Mouse (Mus musculus) MEL (cell line): Measurements from ENCODE around the gene Zbtb22. TPM values are rescaled to one million over a fixed set of nuclear protein-coding genes. Genes with fewer than 3 reads are reported as not detected.

Experiments used
- DNase-seq: peaks from one replicate; pipeline ENCODE4 v3.0.0; 2011; ENCODE audit warnings: low read depth, low spot score
- H3K27ac ChIP-seq: 2 replicates; pipeline ENCODE4 v1.5.1; 2012; ENCODE audit warnings: low read depth, mild to moderate bottlenecking, control low read depth, low read length, moderate library complexity; ENCODE audit not compliant: control insufficient read depth
- H3K27me3 ChIP-seq, 2 experiments: fragments of 150-350 bp in 1 of 2; sonication (generic) in 1 of 2; 2 replicates each; pipeline ENCODE4 v1.6.1; 2012; ENCODE audit warnings: low read length in 2 of 2, mild to moderate bottlenecking in 2 of 2, improper control_type of control experiment in 1 of 2, moderate library complexity in 1 of 2; ENCODE audit not compliant: insufficient read depth in 2 of 2, control insufficient read depth in 1 of 2
- H3K36me3 ChIP-seq, 2 experiments: 2 replicates each; pipeline ENCODE4 v1.6.1; 2012 to 2014; ENCODE audit warnings: low read length in 2 of 2, improper control_type of control experiment in 1 of 2, inconsistent platforms in 1 of 2, mild to moderate bottlenecking in 1 of 2; ENCODE audit not compliant: insufficient read depth in 2 of 2, control insufficient read depth in 1 of 2
- H3K4me1 ChIP-seq, 2 experiments: fragments of 150-350 bp in 1 of 2; sonication (generic) in 1 of 2; 2 replicates each; pipeline ENCODE4 v1.6.1; 2012; ENCODE audit warnings: low read length in 2 of 2, improper control_type of control experiment in 1 of 2, mild to moderate bottlenecking in 1 of 2; ENCODE audit not compliant: insufficient read depth in 2 of 2, control insufficient read depth in 1 of 2
- H3K4me3 ChIP-seq, 2 experiments: fragments of 150-350 bp in 1 of 2; sonication (generic) in 1 of 2; 2 replicates each; pipeline ENCODE4 v1.5.1; 2012; ENCODE audit warnings: low read depth in 2 of 2, low read length in 2 of 2, mild to moderate bottlenecking in 2 of 2, moderate library complexity in 2 of 2, control low read depth in 1 of 2, improper control_type of control experiment in 1 of 2; ENCODE audit not compliant: control insufficient read depth in 1 of 2, insufficient read depth in 1 of 2
- H3K79me2 ChIP-seq: 2 replicates; pipeline ENCODE4 v1.6.1; 2012; ENCODE audit warnings: mild to moderate bottlenecking, low read length, moderate library complexity; ENCODE audit not compliant: control insufficient read depth, poor library complexity, insufficient read depth
- H3K9ac ChIP-seq: 2 replicates; pipeline ENCODE4 v1.6.1; 2012; ENCODE audit warnings: low read depth, mild to moderate bottlenecking, control low read depth, low read length, moderate library complexity; ENCODE audit not compliant: control insufficient read depth, poor library complexity, severe bottlenecking
- H3K9me3 ChIP-seq: fragments of 150-350 bp; sonication (generic); replicated peaks from 2 replicates; pipeline ENCODE4 v1.6.1; 2012; ENCODE audit warnings: mild to moderate bottlenecking, low read length, improper control_type of control experiment, moderate library complexity; ENCODE audit not compliant: insufficient read depth
- BHLHE40 ChIP-seq: IDR thresholded peaks from 2 replicates; pipeline ENCODE4 v1.6.1; 2012; ENCODE audit warnings: low read depth, mild to moderate bottlenecking, inconsistent platforms, low read length, improper control_type of control experiment, borderline replicate concordance
- CHD2 ChIP-seq: IDR thresholded peaks from 2 replicates; pipeline ENCODE4 v1.6.1; 2011; ENCODE audit warnings: low read length, improper control_type of control experiment
- CTCF ChIP-seq, 3 experiments: IDR thresholded peaks in 2 of 3; conservative IDR thresholded peaks in 1 of 3; 2 replicates each; pipeline ENCODE4 v1.5.1; 2011 to 2012; ENCODE audit warnings: low read length in 3 of 3, low read depth in 2 of 3, mild to moderate bottlenecking in 2 of 3, improper control_type of control experiment in 1 of 3, inconsistent platforms in 1 of 3, mixed read lengths in 1 of 3, moderate library complexity in 1 of 3; ENCODE audit not compliant: control insufficient read depth in 1 of 3, insufficient read depth in 1 of 3, poor library complexity in 1 of 3, severe bottlenecking in 1 of 3
- ELF1 ChIP-seq: IDR thresholded peaks from 2 replicates; pipeline ENCODE4 v1.6.1; 2014; ENCODE audit warnings: low read depth, mild to moderate bottlenecking, inconsistent platforms, low read length, improper control_type of control experiment, moderate library complexity
- EP300 ChIP-seq, 2 experiments: IDR thresholded peaks; 2 replicates each; pipeline ENCODE4 v1.6.1; 2011; ENCODE audit warnings: improper control_type of control experiment in 2 of 2, low read length in 2 of 2, low read depth in 1 of 2, mild to moderate bottlenecking in 1 of 2
- GABPA ChIP-seq: IDR thresholded peaks from 2 replicates; pipeline ENCODE4 v1.6.1; 2012; ENCODE audit warnings: low read depth, mild to moderate bottlenecking, inconsistent platforms, low read length, improper control_type of control experiment, moderate library complexity
- GATA1 ChIP-seq: IDR thresholded peaks from 2 replicates; pipeline ENCODE4 v1.6.1; 2011; ENCODE audit warnings: low read depth, low read length, improper control_type of control experiment
- HCFC1 ChIP-seq: IDR thresholded peaks from 2 replicates; pipeline ENCODE4 v1.6.1; 2012; ENCODE audit warnings: low read depth, mild to moderate bottlenecking, inconsistent platforms, low read length, improper control_type of control experiment, moderate library complexity
- JUND ChIP-seq: IDR thresholded peaks from 2 replicates; pipeline ENCODE4 v1.6.1; 2011; ENCODE audit warnings: low read depth, mild to moderate bottlenecking, improper control_type of control experiment, low read length
- KAT2A ChIP-seq: conservative IDR thresholded peaks from 2 replicates; pipeline ENCODE4 v1.6.1; 2012; ENCODE audit warnings: low read depth, low read length, improper control_type of control experiment, inconsistent platforms
- MAFK ChIP-seq: IDR thresholded peaks from 2 replicates; pipeline ENCODE4 v1.6.1; 2011; ENCODE audit warnings: low read depth, mild to moderate bottlenecking, low read length, improper control_type of control experiment, borderline replicate concordance
- MAX ChIP-seq: IDR thresholded peaks from 2 replicates; pipeline ENCODE4 v1.6.1; 2011; ENCODE audit warnings: low read length, improper control_type of control experiment
- MAZ ChIP-seq: IDR thresholded peaks from 2 replicates; pipeline ENCODE4 v1.6.1; 2012; ENCODE audit warnings: low read depth, mild to moderate bottlenecking, inconsistent platforms, low read length, improper control_type of control experiment
- MEF2A ChIP-seq: IDR thresholded peaks from 2 replicates; pipeline ENCODE4 v1.6.1; 2014; ENCODE audit warnings: low read depth, mild to moderate bottlenecking, inconsistent platforms, low read length, improper control_type of control experiment; ENCODE audit not compliant: poor library complexity, insufficient replicate concordance, severe bottlenecking; ENCODE audit errors: extremely low read depth
- MXI1 ChIP-seq: IDR thresholded peaks from 2 replicates; pipeline ENCODE4 v1.6.1; 2011; ENCODE audit warnings: mild to moderate bottlenecking, low read depth, low read length, improper control_type of control experiment
- MYB ChIP-seq: IDR thresholded peaks from 2 replicates; pipeline ENCODE4 v1.6.1; 2011; ENCODE audit warnings: mild to moderate bottlenecking, low read depth, low read length, improper control_type of control experiment
- MYC ChIP-seq: IDR thresholded peaks from 2 replicates; pipeline ENCODE4 v1.6.1; 2011; ENCODE audit warnings: low read depth, mild to moderate bottlenecking, low read length, improper control_type of control experiment, moderate library complexity
- NELFE ChIP-seq: IDR thresholded peaks from 2 replicates; pipeline ENCODE4 v1.6.1; 2011; ENCODE audit warnings: low read depth, low read length, improper control_type of control experiment
- NRF1 ChIP-seq: IDR thresholded peaks from 2 replicates; pipeline ENCODE4 v1.6.1; 2014; ENCODE audit warnings: low read depth, mild to moderate bottlenecking, inconsistent platforms, low read length, improper control_type of control experiment, moderate library complexity; ENCODE audit not compliant: poor library complexity, insufficient read depth, severe bottlenecking
- POLR2A ChIP-seq, 2 experiments: IDR thresholded peaks; 2 replicates each; pipeline ENCODE4 v1.6.1; 2011 to 2012; ENCODE audit warnings: low read length in 2 of 2, mild to moderate bottlenecking in 2 of 2, control low read depth in 1 of 2, improper control_type of control experiment in 1 of 2, low read depth in 1 of 2, moderate library complexity in 1 of 2; ENCODE audit not compliant: control insufficient read depth in 1 of 2, insufficient read depth in 1 of 2, poor library complexity in 1 of 2
- POLR2AphosphoS2 ChIP-seq: IDR thresholded peaks from 2 replicates; pipeline ENCODE4 v1.6.1; 2011; ENCODE audit warnings: low read length, improper control_type of control experiment
- POLR2AphosphoS5 ChIP-seq: IDR thresholded peaks from 2 replicates; pipeline ENCODE4 v1.6.1; 2012; ENCODE audit warnings: low read depth, borderline replicate concordance, mild to moderate bottlenecking, inconsistent platforms, low read length, moderate library complexity, mixed read lengths
- RAD21 ChIP-seq: IDR thresholded peaks from 2 replicates; pipeline ENCODE4 v1.6.1; 2011; ENCODE audit warnings: mild to moderate bottlenecking, low read depth, low read length, improper control_type of control experiment
- RCOR1 ChIP-seq: IDR thresholded peaks from 2 replicates; pipeline ENCODE4 v1.6.1; 2012; ENCODE audit warnings: low read depth, mild to moderate bottlenecking, inconsistent platforms, low read length, improper control_type of control experiment
- SIN3A ChIP-seq: IDR thresholded peaks from 2 replicates; pipeline ENCODE4 v1.6.1; 2012; ENCODE audit warnings: low read length, improper control_type of control experiment, inconsistent platforms
- SMC3 ChIP-seq: IDR thresholded peaks from 2 replicates; pipeline ENCODE4 v1.6.1; 2011; ENCODE audit warnings: low read depth, low read length, improper control_type of control experiment
- TAL1 ChIP-seq: IDR thresholded peaks from 2 replicates; pipeline ENCODE4 v1.6.1; 2012; ENCODE audit warnings: mild to moderate bottlenecking, inconsistent platforms, low read length, moderate library complexity, mixed read lengths
- TBP ChIP-seq: IDR thresholded peaks from 2 replicates; pipeline ENCODE4 v1.8.0; 2011; ENCODE audit warnings: low read depth, low read length, improper control_type of control experiment
- UBTF ChIP-seq: IDR thresholded peaks from 2 replicates; pipeline ENCODE4 v1.6.1; 2012; ENCODE audit warnings: low read depth, mild to moderate bottlenecking, inconsistent platforms, low read length, improper control_type of control experiment, moderate library complexity, borderline replicate concordance; ENCODE audit not compliant: insufficient read depth
- USF2 ChIP-seq, 2 experiments: IDR thresholded peaks; 2 replicates each; pipeline ENCODE4 v1.6.1; 2011 to 2012; ENCODE audit warnings: improper control_type of control experiment in 2 of 2, low read length in 2 of 2, borderline replicate concordance in 1 of 2, inconsistent platforms in 1 of 2, low read depth in 1 of 2, mild to moderate bottlenecking in 1 of 2; ENCODE audit not compliant: insufficient read depth in 1 of 2
- ZC3H11A ChIP-seq: IDR thresholded peaks from 2 replicates; pipeline ENCODE4 v1.6.1; 2012; ENCODE audit warnings: low read depth, mild to moderate bottlenecking, inconsistent platforms, low read length, improper control_type of control experiment
- ZKSCAN1 ChIP-seq: IDR thresholded peaks from 2 replicates; pipeline ENCODE4 v1.6.1; 2012; ENCODE audit warnings: low read depth, mild to moderate bottlenecking, inconsistent platforms, low read length, improper control_type of control experiment, moderate library complexity
- ZMIZ1 ChIP-seq: IDR thresholded peaks from 2 replicates; pipeline ENCODE4 v1.6.1; 2012; ENCODE audit warnings: low read depth, mild to moderate bottlenecking, inconsistent platforms, low read length, improper control_type of control experiment, moderate library complexity
- ZNF384 ChIP-seq: IDR thresholded peaks from 2 replicates; pipeline ENCODE4 v1.6.1; 2012; ENCODE audit warnings: low read depth, mild to moderate bottlenecking, inconsistent platforms, low read length, improper control_type of control experiment
- polyA plus RNA-seq, 2 experiments: library from polyadenylated mRNA; stranded (reverse) in 1 of 2; unstranded in 1 of 2; fragments of >175 nt in 1 of 2; fragments of >200 nt in 1 of 2; gene quantifications; 2 replicates each; pipeline versions ENCODE4 v1.2.1 to v1.2.4; 2012; ENCODE audit warnings: low replicate concordance in 2 of 2, low read depth in 1 of 2; ENCODE audit not compliant: insufficient read length in 2 of 2, insufficient read depth in 1 of 2, missing spikeins in 1 of 2
- total RNA-seq: library from RNA; depleted of rRNA; stranded (reverse); fragments of 300-350 nt; gene quantifications from 2 replicates; pipeline ENCODE4 v1.2.3, GENCODE M21; 2012

Gene Zbtb22
- total and polyA plus RNA-seq, 3 experiments = 18.6 to 30.0 TPM; not detected in 1

DNA sequence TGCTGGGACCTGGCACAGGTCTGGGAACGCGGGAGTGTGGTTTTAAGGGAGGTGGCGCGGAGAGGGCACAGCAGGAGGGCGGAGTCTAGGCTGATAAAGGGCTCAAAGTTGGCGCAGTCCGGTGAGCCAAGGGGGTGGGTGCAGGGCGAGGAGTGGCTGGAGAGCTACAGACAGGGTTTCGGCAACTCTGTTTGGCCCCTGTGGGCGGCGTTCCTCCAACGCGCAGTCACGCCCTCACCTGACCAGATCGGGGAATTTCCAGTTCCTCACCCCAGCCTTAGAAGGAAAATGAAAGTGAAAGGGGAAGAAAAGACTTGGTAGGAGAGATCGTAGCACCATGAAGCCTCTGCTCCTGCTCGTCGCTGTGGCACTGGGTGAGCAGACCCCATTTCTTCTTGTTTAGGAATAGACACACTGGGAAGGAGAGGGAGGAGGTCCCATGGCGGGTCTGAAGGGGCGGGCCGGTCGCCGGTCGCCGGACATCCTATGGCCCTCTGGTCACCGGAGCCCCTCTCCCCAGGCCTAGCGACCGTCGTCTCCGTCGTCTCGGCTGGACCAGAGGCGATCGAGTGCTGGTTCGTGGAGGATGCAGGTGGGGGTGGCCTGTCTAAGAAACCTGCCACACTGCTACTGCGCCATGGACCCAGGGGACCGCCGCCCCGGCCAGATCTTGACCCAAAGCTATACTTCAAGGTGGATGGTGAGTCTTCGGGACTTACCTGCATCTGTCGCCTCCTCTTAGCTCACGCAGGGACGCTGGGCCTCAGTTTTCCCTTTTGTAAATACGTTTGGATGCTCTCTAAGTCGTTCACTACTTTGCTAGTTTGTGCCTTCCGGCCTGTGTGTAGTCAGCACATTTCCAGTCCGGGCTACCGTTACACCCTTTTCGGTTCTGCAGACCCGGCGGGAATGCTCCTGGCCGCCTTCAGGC, 3.9 kb downstream of the Zbtb22 start:
- Histone ChIP-seq H3K36me3 (peaks cover 0 to 13% of the 10 kb centered on the region in 2 experiments; a peak in 3 of 4 replicates), H3K4me1 (peaks cover 5 to 29% of the 10 kb centered on the region in 2 experiments), H3K9me3 (no peaks in the 10 kb centered on the region), H3K79me2 (peaks cover 8% of the 10 kb centered on the region), H3K27me3 (no peaks in the 10 kb centered on the region), H3K4me3 (peak overlapping the region; percentile 77 to 81), H3K9ac (peak overlapping the region; percentile 73), H3K27ac (peak overlapping the region; percentile 66)
- peak; percentile 91 for DNase-seq
- no peak for TF ChIP-seq MEF2A
- TF ChIP-seq POLR2A (IDR thresholded peaks at IDR 0.05; ENCODE audit: control insufficient read depth in 1 of 2, insufficient read depth in 1 of 2, low read depth in 1 of 2, low read length in 2 of 2, poor library complexity in 1 of 2) = peak in 1 of 2 experiments; percentile 45; a peak in 2 of 4 replicates
- peak; percentile 85 for TF ChIP-seq MXI1
- no peak for TF ChIP-seq GABPA
- TF ChIP-seq KAT2A = no peak
- TF ChIP-seq HCFC1 = peak; percentile 68
- no peak for TF ChIP-seq MYB
- TF ChIP-seq CHD2 = 0 out of 2 replicates have a peak, but pooled peaks have one; percentile 8
- peak; percentile 17; the same call in 1 of the 2 replicates for TF ChIP-seq SMC3
- no peak for TF ChIP-seq RCOR1
- no peak for TF ChIP-seq TAL1
- peak; percentile 76; the same call in 1 of the 2 replicates for TF ChIP-seq BHLHE40
- TF ChIP-seq NRF1 = no peak
- TF ChIP-seq SIN3A = peak; percentile 90
- TF ChIP-seq GATA1 = no peak
- no peak; a peak in 1 of 4 replicates for TF ChIP-seq EP300 (IDR thresholded peaks at IDR 0.05; ENCODE audit: low read depth in 1 of 2, low read length in 2 of 2)
- TF ChIP-seq MAX = peak; percentile 50; the same call in 1 of the 2 replicates
- TF ChIP-seq ELF1 = 0 out of 2 replicates have a peak, but pooled peaks have one; percentile 13
- no peak for TF ChIP-seq UBTF
- TF ChIP-seq POLR2AphosphoS2 = peak; percentile 56; the same call in 1 of the 2 replicates
- TF ChIP-seq ZC3H11A = no peak; the same call in 1 of the 2 replicates
- 0 out of 2 replicates have a peak, but pooled peaks have one; percentile 13 for TF ChIP-seq TBP
- no peak for TF ChIP-seq MYC
- no peak for TF ChIP-seq POLR2AphosphoS5
- TF ChIP-seq NELFE = peak; percentile 38; the same call in 1 of the 2 replicates
- TF ChIP-seq ZKSCAN1 = no peak
- peak in 2 of 3 experiments; percentile 45 to 58; a peak in 4 of 6 replicates for TF ChIP-seq CTCF (IDR thresholded peaks at IDR 0.05 in 2 of 3, conservative IDR thresholded peaks at IDR 0.05 in 1 of 3; ENCODE audit: control insufficient read depth in 1 of 3, insufficient read depth in 1 of 3, low read depth in 2 of 3, low read length in 3 of 3, poor library complexity in 1 of 3, severe bottlenecking in 1 of 3)
- no peak for TF ChIP-seq JUND
- TF ChIP-seq ZNF384 = no peak
- no peak for TF ChIP-seq USF2 (IDR thresholded peaks at IDR 0.05; ENCODE audit: borderline replicate concordance in 1 of 2, insufficient read depth in 1 of 2, low read depth in 1 of 2, low read length in 2 of 2)
- TF ChIP-seq MAFK = no peak
- no peak; the same call in 1 of the 2 replicates for TF ChIP-seq RAD21
- TF ChIP-seq MAZ = no peak; the same call in 1 of the 2 replicates
- no peak for TF ChIP-seq ZMIZ1
